Mouse (Mus musculus) CD8-positive naive resting alpha-beta T cell, adult 2 months (primary cell): ENCODE measurements around the gene Pgd.
"Not testable (repeated sequence)": the region's sequence is repeated elsewhere in the genome, so short reads cannot be mapped to it uniquely, and the experiment has no call there.

Source experiments
- DNase-seq, 2 experiments: peaks; one replicate each; pipeline ENCODE4 v3.0.0; 2022; ENCODE audit warnings: low read depth in 2 of 2, low spot score in 2 of 2

The Pgd gene

DNA sequence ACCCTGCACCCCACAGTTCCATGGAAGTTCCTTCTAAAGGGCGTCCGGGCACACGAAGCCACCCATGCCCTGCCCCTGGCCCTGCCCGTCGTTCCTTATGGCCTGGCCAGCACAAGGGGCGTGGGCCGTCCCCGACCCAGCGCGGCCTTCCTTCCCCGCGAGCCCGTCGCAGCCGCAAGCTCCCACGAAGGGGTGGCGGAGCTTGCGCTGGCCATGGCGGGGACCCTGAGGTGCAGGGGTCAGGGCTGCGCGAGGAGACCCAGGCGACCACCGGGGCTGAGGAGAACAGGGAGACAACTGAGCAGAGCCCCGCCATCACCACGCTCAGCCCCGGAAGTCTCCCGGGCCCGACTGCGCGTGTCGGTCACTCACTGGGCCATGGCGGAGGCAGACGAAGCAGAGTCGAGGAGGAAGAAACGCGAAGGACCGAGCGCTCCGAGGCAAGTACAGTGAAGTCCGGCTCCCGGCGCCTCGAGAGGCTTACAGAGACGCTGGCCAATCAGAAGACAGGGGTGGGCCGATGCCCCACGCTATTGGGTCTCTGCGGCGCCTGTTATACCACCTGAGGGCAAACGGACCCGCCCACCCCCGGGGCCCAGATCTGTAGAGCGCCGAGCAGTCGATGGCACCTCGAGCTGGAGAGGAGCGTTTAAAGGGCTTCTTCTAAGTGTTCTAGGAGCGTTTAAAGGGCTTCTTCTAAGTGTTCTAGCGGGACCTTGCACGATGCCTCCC, at the start of gene Pgd:
TSS of gene Pgd (minus strand) at position 557 of the 732 bp plus-strand sequence.
- DNase-seq: peak; percentile 93

DNA sequence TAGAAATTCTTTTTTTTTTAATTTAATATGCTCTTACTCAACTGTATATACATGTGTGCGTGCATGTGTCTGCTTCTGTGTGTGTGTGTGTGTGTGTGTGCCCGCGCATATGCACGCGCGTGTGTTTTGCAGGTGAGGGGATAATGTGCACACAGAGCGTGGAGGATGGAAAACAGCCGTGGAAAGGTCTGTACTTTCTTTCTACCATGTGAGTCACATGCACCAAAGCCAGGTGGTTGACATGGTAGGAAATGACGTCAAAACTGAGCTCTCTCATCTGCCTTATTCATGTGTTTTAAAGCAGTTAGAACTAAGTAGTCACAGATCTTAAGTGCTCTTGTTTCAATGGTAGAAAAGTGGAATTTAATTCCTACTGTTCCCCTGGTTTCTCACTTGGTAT, 49.4 kb upstream of the Pgd start:
- DNase-seq: no peak

DNA sequence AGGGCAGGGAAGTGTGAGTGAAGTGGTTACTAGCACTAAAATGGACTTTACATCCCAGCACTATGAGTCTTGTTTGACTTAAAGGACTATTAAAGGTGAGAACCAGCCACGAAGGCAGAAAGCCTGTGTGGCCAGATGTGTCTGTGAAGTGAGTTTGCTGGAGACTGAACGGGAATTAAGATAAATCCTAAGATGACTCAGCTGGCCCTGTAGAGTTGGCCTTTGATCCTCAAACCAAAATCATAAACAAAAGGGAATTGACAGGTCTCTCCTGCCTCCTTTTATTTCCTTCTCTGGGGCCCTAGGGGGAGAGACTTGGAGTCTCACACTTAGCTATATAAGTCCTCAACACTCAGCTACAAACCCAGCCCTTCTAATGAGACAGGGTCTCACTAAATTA, 48.8 kb upstream of the Pgd start:
- no peak for DNase-seq

DNA sequence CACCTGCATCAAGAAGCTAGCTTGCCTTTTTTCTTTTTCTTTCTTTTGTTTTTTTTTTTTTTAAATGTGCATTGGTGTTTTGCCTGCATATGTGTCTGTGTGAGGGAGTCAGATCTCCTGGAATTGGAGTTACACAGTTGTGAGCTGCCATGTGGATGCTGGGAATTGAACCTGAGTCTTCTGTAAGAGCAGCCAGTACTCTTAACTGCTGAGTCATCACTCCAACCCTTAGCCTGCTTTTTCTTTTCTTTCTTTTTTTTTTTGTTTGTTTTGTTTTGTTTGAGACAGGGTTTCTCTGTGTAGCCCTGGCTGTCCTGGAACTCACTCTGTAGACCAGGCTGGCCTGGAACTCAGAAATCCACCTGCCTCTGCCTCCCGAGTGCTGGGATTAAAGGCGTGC, 47.9 kb upstream of the Pgd start:
- not testable (repeated sequence) for DNase-seq

DNA sequence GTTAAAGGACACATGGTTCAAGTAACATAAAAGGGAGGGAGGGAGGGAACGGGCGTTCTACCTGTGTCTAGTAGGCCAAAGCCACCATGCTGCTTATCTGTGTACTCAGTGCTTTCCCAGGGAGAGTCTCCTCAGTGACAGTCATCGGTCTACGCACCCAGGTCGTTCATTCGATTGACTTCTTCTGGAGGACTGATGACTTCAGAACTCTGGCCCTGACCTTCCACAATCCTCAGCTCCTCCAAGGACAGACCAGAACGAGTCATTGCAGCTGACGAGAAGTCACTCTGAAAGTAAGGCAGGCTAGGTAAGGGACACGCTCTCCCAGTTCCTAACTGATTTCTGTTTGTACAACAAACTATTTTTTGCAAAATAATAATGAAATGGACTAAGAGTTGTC, 46.9 kb upstream of the Pgd start:
- no peak for DNase-seq

DNA sequence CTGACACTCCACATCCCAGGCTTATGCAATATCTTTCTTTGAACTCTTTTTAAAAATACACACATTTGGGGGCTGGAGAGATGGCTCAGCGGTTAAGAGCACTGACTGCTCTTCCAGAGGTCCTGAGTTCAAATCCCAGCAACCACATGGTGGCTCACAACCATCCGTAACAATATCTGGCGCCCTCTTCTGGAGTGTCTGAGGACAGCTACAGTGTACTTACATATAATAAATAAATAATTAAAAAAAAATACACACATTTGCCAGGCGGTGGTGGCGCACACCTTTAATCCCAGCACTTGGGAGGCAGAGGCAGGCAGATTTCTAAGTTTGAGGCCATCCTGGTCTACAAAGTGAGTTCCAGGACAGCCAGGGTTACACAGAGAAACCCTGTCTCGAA, 44.9 kb upstream of the Pgd start:
- DNase-seq: not testable (repeated sequence)

DNA sequence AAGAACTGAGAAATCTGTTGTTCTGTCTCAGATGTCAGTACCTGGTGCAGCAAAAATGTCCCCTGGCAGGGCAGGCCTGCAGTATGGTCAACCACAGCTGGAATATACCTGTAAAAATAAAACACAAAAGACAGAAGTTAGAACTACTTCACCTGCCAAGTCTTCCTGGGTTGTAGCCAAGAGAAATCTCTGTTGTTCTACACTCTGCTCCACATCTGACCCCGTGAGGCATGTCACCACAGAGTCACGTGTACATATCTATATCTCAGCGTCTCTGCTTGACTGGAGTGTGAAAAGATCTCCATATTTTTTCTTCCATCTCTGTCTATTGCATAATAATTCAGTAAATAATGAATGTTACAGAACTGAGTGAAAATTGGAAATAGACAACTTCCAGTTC, 35.9 kb upstream of the Pgd start:
- DNase-seq: no peak

DNA sequence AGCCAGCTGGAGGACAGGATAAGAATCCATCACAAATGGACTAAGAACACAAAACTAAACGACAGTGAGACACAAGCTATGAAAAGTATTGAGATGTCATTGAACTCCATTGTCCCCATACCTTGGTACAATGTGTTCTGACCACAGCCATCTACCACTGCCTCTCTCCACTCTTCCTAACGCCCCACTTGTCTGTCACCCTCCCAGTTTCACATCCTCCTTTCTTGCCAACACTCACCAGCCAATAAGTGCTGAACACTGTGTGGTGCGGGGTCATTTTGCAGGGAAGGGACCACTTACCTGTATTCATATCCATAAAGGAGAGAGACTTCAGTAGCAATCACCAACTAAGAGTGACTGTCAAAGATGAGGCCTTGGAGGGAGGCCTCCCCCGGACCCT, 34.5 kb upstream of the Pgd start:
- no peak for DNase-seq

DNA sequence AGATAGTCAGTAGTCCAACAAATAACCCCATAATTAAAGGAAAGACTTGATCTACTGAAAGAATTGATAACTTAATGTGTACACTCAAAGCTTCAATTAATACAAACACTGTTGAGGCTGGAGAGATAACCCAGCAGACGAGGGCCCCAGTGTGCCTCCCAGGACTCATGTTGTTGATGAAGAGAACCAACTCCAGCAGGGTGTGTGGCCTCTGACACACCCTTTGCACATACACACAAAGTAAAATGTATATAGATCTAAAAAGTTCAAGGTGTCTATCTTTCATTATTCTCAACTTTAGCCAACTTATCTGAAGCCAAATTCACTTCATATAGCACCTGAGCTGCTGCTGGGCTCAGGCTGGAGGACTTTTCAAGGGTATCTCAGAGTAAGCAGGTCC, 30.6 kb upstream of the Pgd start:
- DNase-seq: no peak

DNA sequence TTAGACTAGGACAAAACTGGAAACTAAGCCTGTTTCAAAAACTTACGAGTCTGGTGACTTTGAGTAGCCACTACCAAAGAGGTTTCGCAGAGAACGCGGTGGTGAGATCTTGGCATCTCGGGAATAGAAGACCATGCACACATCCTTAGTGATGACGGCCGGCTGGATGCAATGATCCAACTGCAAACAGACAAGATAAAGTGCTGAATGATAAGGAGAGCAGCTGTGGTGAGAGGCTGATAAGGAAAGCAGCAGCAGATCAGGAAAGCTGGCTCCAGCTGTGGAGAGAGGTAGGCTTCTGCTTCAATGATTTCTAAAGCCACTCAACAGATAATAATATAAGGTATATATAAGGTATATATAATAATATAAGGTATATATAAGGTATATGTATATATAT, 24.5 kb upstream of the Pgd start:
- no peak for DNase-seq

DNA sequence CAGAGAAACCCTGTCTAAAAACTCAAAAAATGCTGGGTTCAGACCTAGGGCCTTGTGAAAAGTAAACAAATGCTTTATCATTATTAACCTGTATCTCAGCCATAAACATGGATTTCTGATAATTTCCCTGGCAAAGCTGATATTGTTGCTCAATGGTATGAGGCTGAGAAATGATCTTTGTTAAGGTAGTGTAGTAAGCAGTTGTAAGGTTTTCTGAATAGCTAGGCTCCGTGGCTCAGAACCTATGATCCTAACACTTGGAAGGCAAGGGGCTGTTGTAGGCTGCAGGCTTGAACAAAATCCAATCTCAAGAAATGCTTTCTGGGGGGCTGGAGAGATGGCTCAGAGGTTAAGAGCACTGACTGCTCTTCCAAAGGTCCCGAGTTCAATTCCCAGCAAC, 22.0 kb upstream of the Pgd start:
- DNase-seq: no peak

DNA sequence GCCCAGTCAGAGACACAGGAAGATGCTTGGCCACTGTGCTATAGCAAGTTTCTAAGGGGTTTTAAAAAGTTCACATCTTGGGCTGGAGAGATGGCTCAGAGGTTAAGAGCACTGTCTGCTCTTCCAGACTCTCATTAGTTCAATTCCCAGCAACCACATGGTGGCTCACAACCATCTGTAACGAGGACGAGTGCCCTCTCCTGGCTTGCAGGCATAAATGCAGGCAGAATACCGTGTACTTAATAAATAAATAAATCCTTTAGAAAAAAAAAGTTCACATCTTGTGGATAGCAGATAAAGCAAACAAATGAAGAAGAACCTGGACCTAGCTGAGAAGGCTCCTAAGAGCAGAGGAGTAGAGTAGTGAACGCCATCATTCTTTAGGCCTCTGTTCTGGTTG, 16.2 kb upstream of the Pgd start:
- DNase-seq: peak in 1 of 2 experiments; percentile 17

DNA sequence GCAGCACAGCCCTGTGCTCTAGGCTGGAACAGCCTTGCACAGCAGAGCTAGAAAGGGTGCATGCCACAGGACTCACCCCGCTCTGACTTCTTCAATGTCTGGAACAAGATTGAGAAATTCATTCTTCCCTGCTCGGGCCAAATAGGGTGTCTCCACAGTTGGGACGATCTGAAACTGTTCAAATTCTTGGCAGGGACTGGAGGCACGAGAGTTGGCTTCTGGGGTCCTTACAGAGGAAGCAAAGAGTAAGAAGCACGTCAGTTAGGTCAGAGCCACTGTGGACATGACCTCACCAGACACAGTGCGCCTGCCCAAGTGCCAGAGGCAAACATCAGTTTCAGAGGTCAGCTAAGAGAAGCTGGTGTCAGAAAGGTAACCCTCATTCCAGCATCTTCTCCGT, 15.6 kb upstream of the Pgd start:
- no peak for DNase-seq

DNA sequence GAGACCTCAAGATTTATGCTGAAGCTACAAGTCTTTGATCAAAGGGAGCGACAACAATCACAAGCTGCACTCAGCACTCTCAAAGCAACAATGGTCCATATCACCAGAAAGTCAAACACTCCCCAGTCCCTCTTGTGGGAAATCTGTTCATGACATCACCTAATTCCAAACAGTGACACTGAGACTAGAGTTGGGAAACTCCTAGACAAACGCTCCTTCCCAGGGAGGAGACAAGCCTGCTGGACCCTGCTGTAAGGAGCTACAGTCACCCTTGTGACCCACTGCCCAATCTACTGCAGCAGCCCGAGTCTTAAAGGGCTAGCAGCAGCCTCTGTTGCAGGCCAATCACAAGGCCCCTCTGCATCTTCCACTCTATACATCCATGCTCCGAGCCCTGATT, 13.0 kb upstream of the Pgd start:
- no peak for DNase-seq

DNA sequence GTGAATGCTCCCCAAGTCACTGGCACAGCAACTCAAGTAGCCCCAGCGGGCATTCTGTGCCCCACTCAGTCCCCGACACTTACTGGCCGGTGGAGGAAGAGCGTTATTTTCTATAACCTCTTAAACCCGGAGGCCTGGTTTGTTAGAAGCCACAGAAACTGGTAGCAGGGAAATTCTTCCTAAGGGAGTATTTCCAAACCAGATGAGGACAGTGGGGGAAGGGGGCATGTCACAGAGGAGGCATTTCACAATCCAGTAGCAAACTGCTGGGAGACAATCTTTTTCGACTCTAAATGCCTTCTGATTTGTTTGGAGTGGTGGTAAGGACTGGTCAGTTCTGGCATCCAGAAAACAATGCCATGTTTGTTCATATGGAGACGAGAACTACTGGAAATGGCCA, 12.6 kb upstream of the Pgd start:
- no peak for DNase-seq

DNA sequence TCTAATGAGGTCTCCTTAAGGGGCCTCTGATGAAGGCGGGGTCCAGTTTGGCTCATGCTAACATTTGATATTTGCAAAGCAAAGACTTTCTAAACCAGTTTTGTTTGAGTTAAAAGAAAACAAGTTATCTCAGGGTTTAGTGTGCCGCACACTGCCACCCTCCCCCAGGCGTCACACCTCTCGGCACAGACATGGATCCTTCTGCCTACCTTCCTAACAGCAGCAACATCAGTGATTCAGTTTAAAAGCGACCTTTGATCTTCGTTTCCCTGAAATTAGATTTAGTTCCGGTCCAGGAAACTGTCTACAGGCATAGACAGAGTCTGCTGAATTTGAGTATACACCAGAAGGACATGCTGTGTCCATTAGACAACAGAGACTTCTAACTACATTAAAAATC, 11.8 kb upstream of the Pgd start:
- no peak for DNase-seq

DNA sequence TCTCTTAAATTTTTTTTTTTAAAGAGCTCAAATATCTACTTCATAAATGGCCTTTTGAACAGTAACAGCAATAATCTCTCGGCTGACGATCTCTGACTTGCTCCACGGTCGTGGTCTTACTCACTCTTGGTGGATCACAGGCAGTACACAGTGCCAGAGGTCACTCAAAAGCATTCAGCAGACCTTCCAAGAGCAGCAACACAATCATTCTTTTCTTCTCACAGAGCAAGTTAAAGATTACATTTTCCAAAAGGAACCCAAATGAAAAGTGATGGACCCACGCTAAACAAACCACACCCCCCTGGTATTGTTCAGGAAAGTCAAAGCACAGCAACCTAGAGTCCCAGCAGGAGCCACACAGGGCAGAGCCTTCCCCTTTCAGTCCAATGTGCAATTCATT, 10.5 kb upstream of the Pgd start:
- no peak for DNase-seq

DNA sequence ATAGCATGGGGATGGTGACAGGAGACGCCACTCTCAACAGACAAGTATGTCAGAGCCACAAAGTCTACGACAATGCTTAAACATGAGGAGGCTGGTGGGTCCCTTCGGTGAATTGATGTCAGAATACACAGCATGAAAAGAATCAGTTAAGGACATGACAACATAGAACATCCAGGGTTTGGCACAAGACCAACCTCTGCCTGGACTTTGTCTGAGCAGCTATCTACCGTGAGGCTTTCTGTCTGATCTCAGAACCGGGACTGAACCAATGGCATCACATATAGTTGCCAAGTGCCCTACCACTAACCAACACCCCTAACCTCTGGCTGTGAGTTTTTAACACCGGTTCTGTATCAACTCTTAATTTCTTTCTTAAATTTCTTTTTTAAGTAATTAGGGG, 10.1 kb upstream of the Pgd start:
- no peak for DNase-seq

DNA sequence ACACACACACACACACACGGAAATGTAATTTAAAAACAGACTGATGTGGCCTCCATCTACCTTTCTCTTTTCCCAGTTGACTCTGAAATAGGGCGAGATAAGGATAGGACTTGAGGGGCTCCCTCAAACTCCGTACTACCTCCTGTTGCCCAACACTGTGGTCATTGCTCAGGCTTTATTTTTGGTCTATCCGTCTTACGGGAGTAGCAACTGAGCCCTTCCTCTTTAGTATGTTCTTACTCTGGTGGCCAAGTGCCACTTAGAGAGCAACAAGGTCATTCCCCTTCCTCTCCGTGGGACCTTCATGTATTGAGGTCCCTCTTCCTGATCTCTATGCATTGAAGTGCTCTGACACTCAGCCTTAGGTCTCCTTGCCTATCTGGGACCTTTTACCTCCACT, 7.1 kb upstream of the Pgd start:
- DNase-seq: no peak

DNA sequence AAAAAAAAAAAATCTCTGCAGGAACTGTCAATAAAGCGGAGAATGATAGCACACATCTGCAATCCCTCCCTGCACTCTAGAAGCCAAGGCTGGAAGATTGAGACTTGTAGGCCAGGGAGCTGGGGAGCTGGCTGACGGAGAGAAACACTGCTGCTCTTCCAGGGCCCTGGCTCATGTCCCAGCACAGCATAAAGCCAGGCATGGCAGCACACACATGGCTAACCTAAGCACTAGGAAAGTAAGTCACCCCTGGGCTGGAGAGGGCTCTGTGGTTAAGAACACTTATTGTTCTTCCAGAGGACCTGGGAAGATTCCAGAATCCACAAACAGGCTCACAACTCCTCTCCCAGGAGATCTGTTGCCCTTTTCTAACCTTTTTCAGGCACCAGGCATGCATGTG, 6.1 kb upstream of the Pgd start:
- no peak for DNase-seq

DNA sequence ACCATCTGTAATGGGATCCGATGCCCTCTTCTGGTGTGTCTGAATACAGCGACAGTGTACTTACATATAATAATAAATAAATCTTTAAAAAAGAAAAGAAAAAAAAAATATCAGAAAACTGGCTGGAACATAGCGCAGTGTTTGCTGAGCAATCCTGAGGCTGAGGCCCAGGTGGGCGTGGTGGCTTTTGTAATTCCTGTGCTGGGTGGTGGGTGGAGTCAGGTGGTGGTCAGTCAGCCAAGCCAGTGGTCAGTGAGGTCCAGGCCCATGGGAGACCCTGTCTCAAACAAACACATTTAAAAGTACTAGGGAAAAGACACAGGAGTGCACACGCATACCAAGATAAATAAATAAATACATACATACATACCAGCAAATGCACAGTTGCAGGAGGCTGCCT, 5.5 kb upstream of the Pgd start:
- no peak for DNase-seq

DNA sequence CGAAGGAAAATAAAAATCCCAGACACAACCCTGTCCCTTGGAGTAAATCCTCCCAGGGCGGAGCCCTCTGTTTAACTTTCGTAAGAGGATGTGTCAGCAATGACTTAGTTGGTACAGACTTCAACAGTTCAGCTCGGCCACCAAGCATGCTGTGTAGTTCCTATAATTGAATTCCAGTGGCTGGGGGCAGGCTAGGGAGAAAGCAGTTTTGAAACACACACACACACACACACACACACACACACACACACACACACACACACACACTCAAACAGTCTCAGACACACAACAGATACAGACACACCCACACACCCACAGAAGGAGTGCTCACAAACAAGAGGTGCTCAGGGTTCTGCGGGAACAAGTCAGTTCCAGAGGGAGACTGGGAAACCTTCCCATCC, 5.0 kb upstream of the Pgd start:
- no peak for DNase-seq

DNA sequence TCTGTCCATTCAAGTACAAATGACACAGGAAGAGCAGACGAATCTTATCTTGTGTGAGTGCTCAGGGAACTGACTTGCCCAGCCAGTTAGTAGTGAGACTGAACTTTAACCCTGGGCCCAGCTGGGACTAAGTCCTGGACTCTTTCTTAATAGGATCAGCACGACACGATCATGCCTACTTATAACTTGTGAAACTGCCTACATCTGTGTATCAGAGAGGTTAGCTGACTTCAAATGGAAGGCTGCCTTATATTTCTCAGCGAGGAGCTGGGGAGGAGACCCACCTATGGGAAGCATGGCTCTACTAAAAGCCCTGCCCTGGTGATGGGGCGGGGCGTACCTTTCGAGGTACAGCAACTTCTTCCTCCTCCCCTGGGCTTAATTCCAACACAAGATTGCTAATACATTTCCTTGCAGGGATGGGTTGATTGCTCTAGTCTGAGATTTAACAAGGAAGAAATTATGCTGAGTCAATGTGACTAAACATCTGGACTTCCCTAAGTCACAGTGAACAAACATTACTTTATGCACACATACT, 3.9 kb upstream of the Pgd start:
- no peak for DNase-seq
